20 mouse cellular contexts compared by ENCODE assay signal in genomic region chr7:133286216-133286615, GRCm38 (mm10).
A peak's percentile ranks its signal among the peaks of the same experiment; 100 is the strongest.
DNase-seq lines count a peak whose midpoint lies in the region; ATAC-seq and TF ChIP-seq lines count a peak whose summit lies in the region.
"Had no signal": no experiment of that assay in that cellular context is flagged by ENCODE, and none has a peak within 500 bp of the region (broad histone marks: within the 10 kb centered on the region; RNA-seq: fewer than 3 reads in every experiment).

No protein-coding gene starts in this region.

- no peak for TF ChIP-seq CTCF in midbrain, postnatal 0 days (IDR thresholded peaks at IDR 0.05)

- H3K4me3 ChIP-seq in midbrain, postnatal 0 days (ENCODE audit: low read depth, low read length) = no peak overlapping the region
- H3K4me3 ChIP-seq: embryonic facial prominence, embryonic 12.5 days; embryonic facial prominence, embryonic 15.5 days; gastrocnemius, adult 2 months; hindbrain, embryonic 12.5 days; hindbrain, embryonic 15.5 days had no signal

- no peak for ATAC-seq in megakaryocyte, adult 5-6 weeks (ENCODE audit: poor library complexity, severe bottlenecking)
- ATAC-seq in midbrain, postnatal 0 days (ENCODE audit: low FRiP score) = no peak
- ATAC-seq: CD4-positive, CD25-positive, alpha-beta regulatory T cell, adult 4 months; forebrain, embryonic 14.5 days; forebrain, postnatal 0 days; intestine, postnatal 0 days had no signal

- DNase-seq in cerebellum, adult 11-12 months = peak; percentile 49
- DNase-seq in cerebellum, adult 9-10 months = no peak
- peak; percentile 61 for DNase-seq in cerebellum, adult 9-11 months
- peak; percentile 45 to 54 for DNase-seq in cerebellum, postnatal 25 days
- no peak for DNase-seq in midbrain, postnatal 0 days (ENCODE audit: low spot score)
- DNase-seq: adrenal gland, adult 2 months; adrenal gland, postnatal 14 days; forebrain, postnatal 0 days; gastrocnemius, adult 2 months; gastrocnemius, postnatal 14 days; heart, adult 11 months had no signal

- no peaks in the 10 kb centered on the region for H3K9me3 ChIP-seq in midbrain, postnatal 0 days (ENCODE audit: low read length)
- H3K9me3 ChIP-seq: embryonic facial prominence, embryonic 12.5 days; embryonic facial prominence, embryonic 15.5 days; hindbrain, embryonic 12.5 days; hindbrain, embryonic 15.5 days had no signal

- H3K27ac ChIP-seq in midbrain, postnatal 0 days (ENCODE audit: low read depth, low read length) = no peak overlapping the region
- H3K27ac ChIP-seq: embryonic facial prominence, embryonic 12.5 days; embryonic facial prominence, embryonic 15.5 days; gastrocnemius, adult 2 months; hindbrain, embryonic 12.5 days; hindbrain, embryonic 15.5 days had no signal

- H3K4me1 ChIP-seq in midbrain, postnatal 0 days (ENCODE audit: insufficient read depth, low read length) = no peaks in the 10 kb centered on the region
- H3K4me1 ChIP-seq: embryonic facial prominence, embryonic 12.5 days; embryonic facial prominence, embryonic 15.5 days; hindbrain, embryonic 12.5 days; hindbrain, embryonic 15.5 days had no signal

- H3K9ac ChIP-seq in midbrain, postnatal 0 days (replicated peaks; ENCODE audit: low read length, poor library complexity, severe bottlenecking) = no peak overlapping the region
- H3K9ac ChIP-seq: embryonic facial prominence, embryonic 12.5 days; embryonic facial prominence, embryonic 15.5 days; forebrain, postnatal 0 days; hindbrain, embryonic 12.5 days; hindbrain, embryonic 15.5 days had no signal

- no peaks in the 10 kb centered on the region for H3K27me3 ChIP-seq in midbrain, postnatal 0 days (ENCODE audit: insufficient read depth, low read length)
- H3K27me3 ChIP-seq: embryonic facial prominence, embryonic 12.5 days; embryonic facial prominence, embryonic 15.5 days; hindbrain, embryonic 12.5 days; hindbrain, embryonic 15.5 days had no signal

- H3K36me3 ChIP-seq in midbrain, postnatal 0 days (ENCODE audit: insufficient read depth, low read length) = no peaks in the 10 kb centered on the region
- H3K36me3 ChIP-seq: embryonic facial prominence, embryonic 12.5 days; embryonic facial prominence, embryonic 15.5 days; hindbrain, embryonic 12.5 days; hindbrain, embryonic 15.5 days had no signal

- 88% methylated on average over 5 of the region's 5 CpGs for WGBS in midbrain, postnatal 0 days

- H3K4me2 ChIP-seq in midbrain, postnatal 0 days (ENCODE audit: low read depth, low read length, poor library complexity, severe bottlenecking) = no peak overlapping the region
- H3K4me2 ChIP-seq: embryonic facial prominence, embryonic 12.5 days; embryonic facial prominence, embryonic 15.5 days; heart, embryonic 11.5 days; hindbrain, embryonic 12.5 days; hindbrain, embryonic 15.5 days had no signal

Comparison
In these comparisons a context has a peak if more than half of its experiments do, and no peak if none do; other contexts are left out.
1. DNase-seq: peak in cerebellum, adult 11-12 months (single experiment), cerebellum, adult 9-11 months (single experiment) and cerebellum, postnatal 25 days (2 of 2); none in cerebellum, adult 9-10 months (single experiment) and midbrain, postnatal 0 days (single experiment).